Mouse (Mus musculus) stomach, embryonic 14.5 days (tissue): ENCODE results near the gene Wasf3. TPM values are rescaled to one million over a fixed set of nuclear protein-coding genes. Genes with fewer than 3 reads are reported as not detected.

Source experiments
- ATAC-seq: fragments of 200-750 bp; cut with Nextera tagmentation; 2 replicates; pipeline ENCODE4 v1.8.0; 2017; ENCODE audit warnings: low read depth, moderate TSS enrichment; ENCODE audit not compliant: insufficient number of reproducible peaks, insufficient read depth, low FRiP score
- H3K27ac ChIP-seq: fragments of 300-500 bp; sonication (generic); 2 replicates; pipeline ENCODE4 v1.5.1; 2014; ENCODE audit warnings: mild to moderate bottlenecking, low read length, moderate library complexity, mixed read lengths
- H3K27me3 ChIP-seq: fragments of 300-500 bp; sonication (generic); 2 replicates; pipeline ENCODE4 v1.6.1; 2014; ENCODE audit warnings: low read length, control low read depth, mixed read lengths; ENCODE audit not compliant: control insufficient read depth, insufficient read depth
- H3K36me3 ChIP-seq: fragments of 300-500 bp; sonication (generic); 2 replicates; pipeline ENCODE4 v1.6.1; 2014; ENCODE audit warnings: mild to moderate bottlenecking, control low read depth, low read length, moderate library complexity, mixed read lengths; ENCODE audit not compliant: control insufficient read depth, insufficient read depth
- H3K4me1 ChIP-seq: fragments of 300-500 bp; sonication (generic); 2 replicates; pipeline ENCODE4 v1.6.1; 2014; ENCODE audit warnings: low read length, control low read depth, mixed read lengths; ENCODE audit not compliant: control insufficient read depth, insufficient read depth
- H3K4me2 ChIP-seq: fragments of 300-500 bp; sonication (generic); replicated peaks from 2 replicates; pipeline ENCODE4 v1.6.1; 2014; ENCODE audit warnings: low read depth, low read length, control low read depth
- H3K4me3 ChIP-seq: fragments of 300-500 bp; sonication (generic); 2 replicates; pipeline ENCODE4 v1.5.1; 2014; ENCODE audit warnings: low read depth, low read length, control low read depth
- H3K9ac ChIP-seq: fragments of 300-500 bp; sonication (generic); replicated peaks from 2 replicates; pipeline ENCODE4 v1.6.1; 2014; ENCODE audit warnings: low read depth, mild to moderate bottlenecking, control low read depth, low read length, moderate library complexity, mixed read lengths
- H3K9me3 ChIP-seq: fragments of 300-500 bp; sonication (generic); 2 replicates; pipeline ENCODE4 v1.6.1; 2016; ENCODE audit warnings: low read depth, low read length, control low read depth; ENCODE audit not compliant: control insufficient read depth
- WGBS: fragments of 180-500 bp; shearing (Covaris S2); extraction: QIAGEN DNeasy Blood & Tissue Kit; methylation state at CpG from one replicate; pipeline ENCODE4 v1.1.7; 2014; 5-methylcytosine and 5-hydroxymethylcytosine counted together
- polyA plus RNA-seq: library from polyadenylated mRNA; unstranded; fragments of >200 nt; fragmentation: Nextera tagmentation; extraction: Ambion mirVana; gene quantifications from 2 replicates; pipeline ENCODE4 v1.2.1, GENCODE M21; 2014

Gene Wasf3
- polyA plus RNA-seq, 1 experiment from 2014 or later, result 1.8 TPM

GRCm38 (mm10) chr5:146403923-146404322, 19.1 kb downstream of the Wasf3 start:
- Histone ChIP-seq H3K9me3 (no peaks in the 10 kb centered on the region), H3K4me2 (no peak overlapping the region), H3K4me3 (no peak overlapping the region), H3K36me3 (no peaks in the 10 kb centered on the region), H3K27ac (no peak overlapping the region), H3K9ac (no peak overlapping the region), H3K4me1 (no peaks in the 10 kb centered on the region), H3K27me3 (no peaks in the 10 kb centered on the region)
- ATAC-seq, result no peak
- 48% methylated on average over 2 of the region's 2 CpGs for WGBS

DNA sequence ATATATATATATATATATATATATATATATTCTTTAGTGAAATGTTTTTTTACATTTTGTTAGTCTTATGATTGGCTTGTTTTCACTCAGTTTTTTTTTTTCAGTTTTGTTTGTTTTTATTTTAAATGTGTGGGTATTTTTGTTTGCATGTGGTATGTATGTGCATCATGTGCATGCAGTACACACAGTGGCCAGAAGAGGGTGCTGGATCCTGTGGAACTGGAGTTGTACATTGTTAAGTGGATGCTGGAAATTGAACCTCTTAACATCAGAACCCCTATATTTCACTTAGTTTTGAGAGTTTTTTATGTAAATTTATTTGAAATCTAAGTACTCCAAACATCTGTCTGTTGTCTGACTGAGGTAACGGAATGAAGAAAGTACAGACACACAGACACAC, 21.3 kb downstream of the Wasf3 start:
- ATAC-seq, result no peak
- no peak overlapping the region for H3K4me3 ChIP-seq
- 97% methylated on average over 1 of the region's 1 CpGs for WGBS

DNA sequence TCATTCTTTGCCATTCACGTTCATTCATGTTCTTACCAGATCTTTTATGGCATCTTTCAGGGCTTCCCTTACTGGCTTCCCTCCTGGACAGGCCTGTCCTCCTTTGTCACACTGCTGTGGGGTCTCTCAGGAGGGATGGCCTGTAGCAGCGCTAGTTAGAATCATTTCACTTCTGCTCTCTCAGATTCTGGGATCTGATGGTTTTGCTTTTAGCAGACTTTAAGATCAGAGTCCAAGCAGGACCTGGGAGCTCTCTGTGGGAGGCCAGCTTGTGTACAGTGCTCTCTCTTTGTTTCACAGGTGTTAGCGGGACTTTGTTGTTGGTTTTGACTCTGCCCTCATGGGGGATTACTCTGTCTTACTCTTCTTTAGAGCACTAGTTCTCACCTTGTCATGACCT, 23.0 kb downstream of the Wasf3 start:
- Histone ChIP-seq H3K27ac (no peak overlapping the region), H3K36me3 (no peaks in the 10 kb centered on the region), H3K9ac (no peak overlapping the region), H3K27me3 (no peaks in the 10 kb centered on the region), H3K4me1 (peaks cover 13% of the 10 kb centered on the region; the same call in 1 of the 2 replicates), H3K9me3 (no peaks in the 10 kb centered on the region), H3K4me3 (no peak overlapping the region), H3K4me2 (no peak overlapping the region)
- ATAC-seq, result no peak
- 36% methylated on average over 3 of the region's 3 CpGs for WGBS

More for the DNA sequence above, 21.3 kb downstream of the Wasf3 start:
- Histone ChIP-seq H3K4me2 (no peak overlapping the region), H3K27me3 (no peaks in the 10 kb centered on the region), H3K9me3 (no peaks in the 10 kb centered on the region), H3K27ac (no peak overlapping the region), H3K4me1 (peaks cover under 1% of the 10 kb centered on the region; the same call in 1 of the 2 replicates), H3K9ac (no peak overlapping the region), H3K36me3 (no peaks in the 10 kb centered on the region)

- no peaks in the 10 kb centered on the region for H3K27me3 ChIP-seq
- 72% methylated on average over 8 of the region's 8 CpGs for WGBS
- no peak overlapping the region for H3K9ac ChIP-seq
- H3K4me3 ChIP-seq, result no peak overlapping the region
- H3K9me3 ChIP-seq, result no peaks in the 10 kb centered on the region
- ATAC-seq, result no peak
- H3K27ac ChIP-seq, result no peak overlapping the region
- no peaks in the 10 kb centered on the region for H3K36me3 ChIP-seq
- peaks cover 13% of the 10 kb centered on the region; the same call in 1 of the 2 replicates for H3K4me1 ChIP-seq
- H3K4me2 ChIP-seq, result no peak overlapping the region
Observed at GRCm38 (mm10) chr5:146408604-146409003, 23.8 kb downstream of the Wasf3 start.

DNA sequence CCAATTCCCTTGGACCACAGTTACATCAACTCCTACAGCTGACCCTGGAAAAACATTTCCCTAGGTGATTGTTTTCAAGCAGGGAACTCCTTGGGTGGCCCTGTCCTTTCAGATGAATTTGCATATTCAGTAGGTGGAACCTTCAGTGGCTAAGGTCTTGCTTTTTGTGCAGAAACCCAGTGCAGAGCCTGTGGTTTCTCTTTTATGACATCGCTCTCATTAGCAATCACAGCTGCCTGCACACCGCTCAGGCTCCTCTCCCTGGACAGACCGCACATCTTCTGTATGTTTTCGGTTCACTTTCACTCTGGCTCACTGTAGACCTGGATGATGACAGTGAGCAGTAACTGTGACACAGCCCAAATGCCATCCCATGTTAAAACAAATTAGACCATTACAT, 26.0 kb downstream of the Wasf3 start:
- no peak overlapping the region for H3K4me2 ChIP-seq
- ATAC-seq, result no peak
- no peaks in the 10 kb centered on the region for H3K36me3 ChIP-seq
- peaks cover 13% of the 10 kb centered on the region; the same call in 1 of the 2 replicates for H3K4me1 ChIP-seq
- H3K9me3 ChIP-seq, result no peaks in the 10 kb centered on the region
- no peaks in the 10 kb centered on the region for H3K27me3 ChIP-seq
- WGBS, result 78% methylated on average over 4 of the region's 4 CpGs
- no peak overlapping the region for H3K27ac ChIP-seq
- H3K4me3 ChIP-seq, result no peak overlapping the region
- H3K9ac ChIP-seq, result no peak overlapping the region

GRCm38 (mm10) chr5:146412743-146413430, 28.1 kb downstream of the Wasf3 start:
- H3K4me1 ChIP-seq, result peaks cover 13% of the 10 kb centered on the region; the same call in 1 of the 2 replicates
- H3K9me3 ChIP-seq, result no peaks in the 10 kb centered on the region
- WGBS, result 77% methylated on average over 15 of the region's 15 CpGs
- H3K4me3 ChIP-seq, result no peak overlapping the region
- no peak overlapping the region for H3K27ac ChIP-seq
- H3K27me3 ChIP-seq, result no peaks in the 10 kb centered on the region
- H3K4me2 ChIP-seq, result no peak overlapping the region
- no peaks in the 10 kb centered on the region for H3K36me3 ChIP-seq
- no peak for ATAC-seq
- no peak overlapping the region for H3K9ac ChIP-seq

- WGBS, result 72% methylated on average over 4 of the region's 4 CpGs
- Histone ChIP-seq H3K4me1 (peaks cover 13% of the 10 kb centered on the region; the same call in 1 of the 2 replicates), H3K27ac (no peak overlapping the region), H3K27me3 (no peaks in the 10 kb centered on the region), H3K9ac (no peak overlapping the region), H3K4me2 (no peak overlapping the region), H3K36me3 (no peaks in the 10 kb centered on the region), H3K9me3 (no peaks in the 10 kb centered on the region), H3K4me3 (no peak overlapping the region)
- no peak for ATAC-seq
Observed at GRCm38 (mm10) chr5:146414611-146415010, 29.8 kb downstream of the Wasf3 start.

DNA sequence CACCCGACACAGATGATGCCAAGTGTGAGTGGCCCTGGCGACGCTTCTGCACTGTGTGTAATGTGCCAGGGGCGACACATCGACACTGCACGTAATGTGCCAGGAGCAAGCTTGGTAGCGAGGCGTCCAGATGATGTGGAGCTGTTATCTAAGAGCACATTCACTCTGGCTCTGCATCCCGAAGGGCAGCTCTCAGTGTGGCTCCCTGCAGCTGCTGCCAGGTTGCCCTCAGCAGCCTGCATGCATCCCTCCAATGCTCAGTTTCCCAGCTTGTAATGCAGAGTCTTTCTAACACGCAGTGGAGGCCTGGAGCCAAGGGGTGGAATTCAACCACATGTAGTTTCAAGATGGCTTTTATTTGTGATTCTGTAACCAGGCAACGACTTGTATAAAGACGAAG, 30.4 kb downstream of the Wasf3 start:
- ATAC-seq, result no peak
- peaks cover 13% of the 10 kb centered on the region; the same call in 1 of the 2 replicates for H3K4me1 ChIP-seq
- no peak overlapping the region for H3K27ac ChIP-seq
- H3K9ac ChIP-seq, result no peak overlapping the region
- 85% methylated on average over 12 of the region's 12 CpGs for WGBS
- H3K9me3 ChIP-seq, result no peaks in the 10 kb centered on the region
- H3K4me3 ChIP-seq, result no peak overlapping the region
- no peak overlapping the region for H3K4me2 ChIP-seq
- H3K27me3 ChIP-seq, result no peaks in the 10 kb centered on the region
- H3K36me3 ChIP-seq, result no peaks in the 10 kb centered on the region
